Mouse (Mus musculus): ENCODE results near the gene Rdh5. TPM values are rescaled to one million over a fixed set of nuclear protein-coding genes. Genes with fewer than 3 reads are reported as not detected.

Rdh5 gene
- 5.1 TPM for polyA plus RNA-seq (2017; shearing (Covaris generic))

GRCm38 (mm10) chr10:128922822-128923012 is at the start of gene Rdh5:
TSS of gene Rdh5 (minus strand) at chr10:128922888.

GRCm38 (mm10) chr10:128960590-128961584 is 38.2 kb upstream of the Rdh5 start, which contains the start of gene Mettl7b:
TSS of gene Mettl7b (minus strand) at chr10:128960988.

GRCm38 (mm10) chr10:128933574-128933973 is 10.9 kb upstream of the Rdh5 start, which contains the start of gene Itga7:
TSS of gene Itga7 (plus strand) at chr10:128933818.

GRCm38 (mm10) chr10:128923935-128924334 is 1.2 kb upstream of the Rdh5 start, which contains the start of gene Bloc1s1:
TSS of gene Bloc1s1 (minus strand) at chr10:128924035.

GRCm38 (mm10) chr10:128900698-128901097 is 22.0 kb downstream of the Rdh5 start, which contains the start of gene Cd63:
TSS of gene Cd63 (plus strand) at chr10:128900989.

DNA sequence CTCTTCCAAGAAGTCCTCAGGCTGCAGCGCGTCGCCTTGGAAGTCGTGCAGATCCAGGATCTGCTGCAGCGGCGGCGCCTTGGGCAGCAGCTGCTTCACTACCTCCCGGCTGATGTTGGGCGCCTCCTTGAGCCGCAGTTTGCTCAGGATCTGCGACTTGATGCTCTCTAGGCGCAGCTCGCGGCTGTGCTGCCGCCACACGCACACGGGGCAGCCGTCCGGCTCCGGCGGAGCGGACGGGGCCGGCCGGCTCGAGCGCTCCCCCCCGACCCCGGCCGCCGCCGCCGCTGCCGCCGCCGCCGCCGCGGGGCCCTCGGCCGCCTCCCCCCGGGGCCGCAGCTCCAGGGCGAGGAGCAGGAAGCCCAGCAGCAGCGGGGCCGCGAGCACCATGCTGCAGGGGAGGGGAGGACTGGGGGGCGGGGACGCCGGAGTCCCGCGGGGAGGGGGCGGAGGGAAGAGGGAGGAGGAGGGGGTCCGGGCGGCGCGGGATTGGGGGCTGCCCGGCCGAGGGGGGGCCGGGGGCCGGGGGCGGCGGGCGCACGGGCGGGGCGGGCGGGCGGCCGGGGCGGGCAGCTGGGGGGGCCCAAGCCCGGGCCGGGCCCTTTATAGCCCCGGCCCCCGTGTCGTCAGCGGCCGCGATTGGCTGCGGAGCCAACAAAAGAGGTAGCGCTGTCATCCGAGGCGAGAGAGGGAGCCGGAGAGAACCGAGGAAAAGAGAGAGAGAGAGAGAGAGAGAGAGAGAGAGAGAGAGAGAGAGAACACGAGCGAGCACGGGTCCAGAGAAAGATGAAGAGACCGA is 31.2 kb downstream of the Rdh5 start, which contains the start of gene Gdf11:
TSS of gene Gdf11 (minus strand) at position 423 of the 799 bp plus-strand sequence.

Other genes starting within 250 kb of the Rdh5 start
- 3.7 TPM for gene Suox, start 248.8 kb downstream of the Rdh5 start, polyA plus RNA-seq (2017; shearing (Covaris generic))
- 21.6 TPM for gene Rab5b, start 226.6 kb downstream of the Rdh5 start, polyA plus RNA-seq (2017; shearing (Covaris generic))
- 2.7 TPM for gene Pmel, start 218.7 kb downstream of the Rdh5 start, polyA plus RNA-seq (2017; shearing (Covaris generic))
- gene Cdk2, start 217.9 kb downstream of the Rdh5 start, polyA plus RNA-seq (2017; shearing (Covaris generic)): 15.5 TPM
- gene Dgka, start 178.0 kb downstream of the Rdh5 start, polyA plus RNA-seq (2017; shearing (Covaris generic)): 511 TPM
- gene Pym1, start 175.0 kb downstream of the Rdh5 start, polyA plus RNA-seq (2017; shearing (Covaris generic)): 22.9 TPM
- gene Mmp19, start 132.0 kb downstream of the Rdh5 start, polyA plus RNA-seq (2017; shearing (Covaris generic)): 0.15 TPM
- 65.8 TPM for gene Dnajc14, start 118.8 kb downstream of the Rdh5 start, polyA plus RNA-seq (2017; shearing (Covaris generic))
- gene Tmem198b, start 118.5 kb downstream of the Rdh5 start, polyA plus RNA-seq (2017; shearing (Covaris generic)): 3.0 TPM
- 120 TPM for gene Sarnp, start 105.6 kb downstream of the Rdh5 start, polyA plus RNA-seq (2017; shearing (Covaris generic))
- gene Ormdl2, start 101.2 kb downstream of the Rdh5 start, polyA plus RNA-seq (2017; shearing (Covaris generic)): 46.6 TPM
- gene Gdf11, start 31.2 kb downstream of the Rdh5 start, polyA plus RNA-seq (2017; shearing (Covaris generic)): 1.8 TPM
- not detected for gene Cd63, start 21.9 kb downstream of the Rdh5 start, polyA plus RNA-seq (2017; shearing (Covaris generic))
- gene Bloc1s1, start 1.1 kb upstream of the Rdh5 start, polyA plus RNA-seq (2017; shearing (Covaris generic)): 119 TPM
- gene Itga7, start 10.9 kb upstream of the Rdh5 start, polyA plus RNA-seq (2017; shearing (Covaris generic)): 45.6 TPM
- not detected for gene Mettl7b, start 38.1 kb upstream of the Rdh5 start, polyA plus RNA-seq (2017; shearing (Covaris generic))
- 0.17 TPM for gene Olfr9, start 66.5 kb upstream of the Rdh5 start, polyA plus RNA-seq (2017; shearing (Covaris generic))
- gene Olfr763, start 87.9 kb upstream of the Rdh5 start, polyA plus RNA-seq (2017; shearing (Covaris generic)): not detected
- not detected for gene Olfr764-ps1, start 117.0 kb upstream of the Rdh5 start, polyA plus RNA-seq (2017; shearing (Covaris generic))
- not detected for gene Olfr765, start 127.1 kb upstream of the Rdh5 start, polyA plus RNA-seq (2017; shearing (Covaris generic))
- gene Olfr766-ps1, start 146.1 kb upstream of the Rdh5 start, polyA plus RNA-seq (2017; shearing (Covaris generic)): not detected
- gene Olfr767, start 160.0 kb upstream of the Rdh5 start, polyA plus RNA-seq (2017; shearing (Covaris generic)): not detected
- not detected for gene Olfr768, start 176.5 kb upstream of the Rdh5 start, polyA plus RNA-seq (2017; shearing (Covaris generic))
- gene Olfr769, start 195.0 kb upstream of the Rdh5 start, polyA plus RNA-seq (2017; shearing (Covaris generic)): not detected
- gene Olfr770, start 216.1 kb upstream of the Rdh5 start, polyA plus RNA-seq (2017; shearing (Covaris generic)): 0.80 TPM
- not detected for gene Olfr771, start 241.9 kb upstream of the Rdh5 start, polyA plus RNA-seq (2017; shearing (Covaris generic))

Measured in effector memory CD4-positive, alpha-beta T cell, adult 7 months (primary cell).